Mouse (Mus musculus) megakaryocyte progenitor cell, adult 5-6 weeks (primary cell): Measurements from ENCODE around the gene Oxtr. TPM values are rescaled to one million over a fixed set of nuclear protein-coding genes. Genes with fewer than 3 reads are reported as not detected.

Experiments
- ATAC-seq: replicated peaks from 2 replicates; pipeline ENCODE4 v1.8.0; 2016; ENCODE audit warnings: mild to moderate bottlenecking, moderate TSS enrichment, inconsistent platforms; ENCODE audit not compliant: poor library complexity
- total RNA-seq, 2 experiments: library from RNA; stranded (forward) in 1 of 2; stranded (reverse) in 1 of 2; fragments of 157-497, 149-512 nt in 1 of 2; fragments of 200-1000 nt in 1 of 2; gene quantifications; 2 replicates each; pipeline versions ENCODE4 v1.2.3 to v1.2.4; 2015 to 2017

Oxtr gene
- total RNA-seq, 2 experiments from 2014 or later, result 0.04 TPM; not detected in 1

- ATAC-seq, result 0 out of 2 replicates have a peak, but pooled peaks have one; percentile 5
Measured at GRCm38 (mm10) chr6:112489181-112489909, 398 bp downstream of the Oxtr start.

GRCm38 (mm10) chr6:112488821-112489180 lies 942 bp downstream of the Oxtr start:
- no peak for ATAC-seq

- no peak for ATAC-seq
Measured at GRCm38 (mm10) chr6:112487993-112488392, 1.8 kb downstream of the Oxtr start.

GRCm38 (mm10) chr6:112484316-112484715 lies 5.4 kb downstream of the Oxtr start:
- ATAC-seq, result peak; percentile 75

GRCm38 (mm10) chr6:112479861-112480260 lies 9.9 kb downstream of the Oxtr start:
- 0 out of 2 replicates have a peak, but pooled peaks have one; percentile 26 for ATAC-seq

DNA sequence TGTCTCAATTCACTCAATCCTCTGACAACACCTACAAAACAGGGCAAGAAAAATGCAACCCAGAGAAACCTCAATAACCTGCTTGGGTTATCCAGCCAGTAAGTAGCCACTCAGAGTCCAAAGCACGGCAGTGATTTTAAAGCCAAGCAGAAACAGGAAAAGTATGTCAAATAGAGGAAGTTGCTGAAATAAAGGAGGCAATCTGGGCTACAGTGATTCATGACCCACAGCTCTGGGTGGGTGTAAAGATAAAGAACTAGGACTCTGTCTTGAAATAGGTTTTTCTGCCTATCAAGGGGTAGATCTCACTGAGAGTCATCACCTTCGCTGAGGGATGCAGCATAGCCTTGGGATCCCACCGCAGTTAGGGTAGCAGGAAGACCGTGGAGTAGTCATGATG lies 18.1 kb downstream of the Oxtr start:
- peak; percentile 55 for ATAC-seq

DNA sequence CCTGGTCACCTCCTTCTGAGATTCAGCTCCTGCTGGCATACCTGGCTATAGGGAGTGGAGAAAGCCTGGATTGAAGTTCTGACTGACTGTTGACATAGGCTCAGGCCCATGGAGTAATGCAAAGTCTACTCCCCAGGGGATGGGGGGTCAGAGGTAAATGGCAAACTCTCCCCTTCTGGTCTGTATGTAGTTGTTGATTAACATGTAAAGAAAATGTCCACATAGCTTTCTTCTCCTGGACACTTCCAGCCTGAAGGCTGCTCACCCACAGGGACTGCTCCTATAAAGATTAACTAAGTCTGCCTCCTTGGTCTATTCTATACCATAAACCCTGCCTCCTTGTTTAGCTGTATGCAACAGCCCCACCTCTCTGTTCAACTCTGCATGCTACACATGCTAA lies 23.7 kb downstream of the Oxtr start:
- no peak for ATAC-seq

- ATAC-seq, result no peak
Measured at GRCm38 (mm10) chr6:112465441-112465840, 24.3 kb downstream of the Oxtr start.

GRCm38 (mm10) chr6:112463331-112463730 lies 26.4 kb downstream of the Oxtr start:
- no peak for ATAC-seq

DNA sequence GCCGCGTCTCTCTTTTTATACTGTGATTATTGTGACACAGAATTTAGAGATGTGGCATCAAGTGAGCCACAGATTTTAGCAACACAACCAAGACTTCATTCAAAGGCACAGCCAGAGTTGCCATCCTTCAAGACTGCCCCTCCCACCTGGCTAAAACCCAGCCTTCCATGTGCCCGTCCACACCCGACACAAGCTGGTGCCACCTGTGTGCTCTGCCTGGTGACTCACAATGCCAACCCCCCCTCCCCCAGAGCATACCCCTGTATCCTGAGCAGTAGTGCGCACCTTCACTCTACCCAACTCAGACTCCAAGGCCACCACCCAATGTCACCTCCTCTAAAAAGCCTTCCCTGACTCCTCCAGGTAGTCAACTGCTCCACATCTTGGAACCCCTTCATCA lies 28.3 kb downstream of the Oxtr start:
- no peak for ATAC-seq

DNA sequence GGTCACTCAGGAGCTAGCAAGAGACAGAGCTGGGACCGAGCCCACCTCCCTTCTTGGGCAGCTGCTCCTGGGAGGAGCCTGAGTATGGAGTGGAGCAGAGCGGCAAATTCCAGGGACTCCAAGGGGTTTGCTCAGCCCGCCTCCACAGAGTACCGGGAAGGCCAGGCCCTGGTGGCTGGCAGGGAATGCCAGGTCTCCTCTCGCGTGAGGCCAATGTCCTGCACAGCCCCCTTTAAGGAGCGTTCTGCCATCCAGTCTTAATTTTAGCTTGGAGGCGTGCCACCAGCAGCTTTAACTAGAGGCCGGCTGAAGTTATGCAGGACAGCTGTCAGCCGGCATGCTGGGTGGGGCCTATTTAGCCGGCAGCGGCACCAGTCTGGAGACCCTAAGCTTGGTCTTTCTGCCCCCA lies 30.4 kb downstream of the Oxtr start, which contains the start of gene Cav3:
Gene Cav3, plus strand, starts transcription at position 165 of the 409 bp plus-strand sequence.
- no peak for ATAC-seq

GRCm38 (mm10) chr6:112445675-112446074 lies 44.1 kb downstream of the Oxtr start:
- ATAC-seq, result peak; percentile 60

DNA sequence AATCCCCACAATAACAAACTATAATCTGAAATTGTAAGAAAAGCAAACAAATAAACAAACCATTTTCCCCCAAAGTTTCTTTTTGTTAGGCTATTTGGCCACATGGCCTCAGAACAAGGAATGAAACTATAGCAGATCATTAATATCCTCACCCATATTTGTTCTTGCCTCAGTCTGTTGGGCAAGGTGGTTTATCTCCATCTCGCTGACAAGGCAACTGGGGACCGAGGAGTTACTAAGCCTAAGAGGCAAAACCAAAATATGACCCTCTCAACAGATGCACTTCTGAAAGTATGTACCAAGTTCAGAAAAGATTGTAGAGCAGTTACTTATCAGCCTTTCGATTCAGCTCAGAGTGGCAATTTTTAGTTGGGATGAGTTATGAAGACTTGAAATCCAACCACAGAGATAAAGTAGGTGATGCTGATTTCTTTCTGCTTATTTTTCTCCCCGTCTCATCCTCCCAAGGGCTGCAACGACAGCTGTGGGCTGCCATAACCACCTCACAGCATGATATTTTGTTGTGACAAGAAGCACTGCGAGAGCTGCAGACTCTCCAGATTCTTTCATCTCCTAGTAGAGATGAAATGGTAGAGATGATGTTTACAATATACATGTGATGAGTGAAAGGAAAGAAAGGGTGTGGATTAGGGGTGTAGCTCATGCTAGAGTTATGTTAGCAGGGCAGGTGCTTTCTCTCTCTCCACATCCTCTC lies 63.6 kb downstream of the Oxtr start:
- ATAC-seq, result no peak

- no peak for ATAC-seq
Measured at GRCm38 (mm10) chr6:112423746-112424501, 65.8 kb downstream of the Oxtr start.

Other genes with a start within 250 kb of the Oxtr start
- gene Lmcd1, start 216.2 kb downstream of the Oxtr start, total RNA-seq (2015), result 0.35 and 0.44 TPM in 2 replicates
- gene Lmcd1, start 216.2 kb downstream of the Oxtr start, total RNA-seq (2017), result 0.17 and 2.3 TPM in 2 replicates
- gene Ssu2, start 101.9 kb downstream of the Oxtr start, total RNA-seq (2015), result not detected in 2 replicates
- gene Ssu2, start 101.9 kb downstream of the Oxtr start, total RNA-seq (2017), result not detected in 2 replicates
- not detected in 2 replicates for gene Cav3, start 30.4 kb downstream of the Oxtr start, total RNA-seq (2015)
- not detected in 2 replicates for gene Cav3, start 30.4 kb downstream of the Oxtr start, total RNA-seq (2017)
- gene Rad18, start 206.7 kb upstream of the Oxtr start, total RNA-seq (2015), result 64.7 and 74.0 TPM in 2 replicates
- 45.2 and 46.6 TPM in 2 replicates for gene Rad18, start 206.7 kb upstream of the Oxtr start, total RNA-seq (2017)